Mouse (Mus musculus) MEL (cell line): ENCODE results near the gene Brsk1. TPM values are rescaled to one million over a fixed set of nuclear protein-coding genes. Genes with fewer than 3 reads are reported as not detected.

ENCODE experiments used
- DNase-seq: peaks from one replicate; pipeline ENCODE4 v3.0.0; 2011; ENCODE audit warnings: low read depth, low spot score
- H3K27ac ChIP-seq: 2 replicates; pipeline ENCODE4 v1.5.1; 2012; ENCODE audit warnings: low read depth, mild to moderate bottlenecking, control low read depth, low read length, moderate library complexity; ENCODE audit not compliant: control insufficient read depth
- H3K27me3 ChIP-seq, 2 experiments: fragments of 150-350 bp in 1 of 2; sonication (generic) in 1 of 2; 2 replicates each; pipeline ENCODE4 v1.6.1; 2012; ENCODE audit warnings: low read length in 2 of 2, mild to moderate bottlenecking in 2 of 2, improper control_type of control experiment in 1 of 2, moderate library complexity in 1 of 2; ENCODE audit not compliant: insufficient read depth in 2 of 2, control insufficient read depth in 1 of 2
- H3K36me3 ChIP-seq, 2 experiments: 2 replicates each; pipeline ENCODE4 v1.6.1; 2012 to 2014; ENCODE audit warnings: low read length in 2 of 2, improper control_type of control experiment in 1 of 2, inconsistent platforms in 1 of 2, mild to moderate bottlenecking in 1 of 2; ENCODE audit not compliant: insufficient read depth in 2 of 2, control insufficient read depth in 1 of 2
- H3K4me1 ChIP-seq, 2 experiments: fragments of 150-350 bp in 1 of 2; sonication (generic) in 1 of 2; 2 replicates each; pipeline ENCODE4 v1.6.1; 2012; ENCODE audit warnings: low read length in 2 of 2, improper control_type of control experiment in 1 of 2, mild to moderate bottlenecking in 1 of 2; ENCODE audit not compliant: insufficient read depth in 2 of 2, control insufficient read depth in 1 of 2
- H3K4me3 ChIP-seq, 2 experiments: fragments of 150-350 bp in 1 of 2; sonication (generic) in 1 of 2; 2 replicates each; pipeline ENCODE4 v1.5.1; 2012; ENCODE audit warnings: low read depth in 2 of 2, low read length in 2 of 2, mild to moderate bottlenecking in 2 of 2, moderate library complexity in 2 of 2, control low read depth in 1 of 2, improper control_type of control experiment in 1 of 2; ENCODE audit not compliant: control insufficient read depth in 1 of 2, insufficient read depth in 1 of 2
- H3K79me2 ChIP-seq: 2 replicates; pipeline ENCODE4 v1.6.1; 2012; ENCODE audit warnings: mild to moderate bottlenecking, low read length, moderate library complexity; ENCODE audit not compliant: control insufficient read depth, poor library complexity, insufficient read depth
- H3K9ac ChIP-seq: 2 replicates; pipeline ENCODE4 v1.6.1; 2012; ENCODE audit warnings: low read depth, mild to moderate bottlenecking, control low read depth, low read length, moderate library complexity; ENCODE audit not compliant: control insufficient read depth, poor library complexity, severe bottlenecking
- H3K9me3 ChIP-seq: fragments of 150-350 bp; sonication (generic); replicated peaks from 2 replicates; pipeline ENCODE4 v1.6.1; 2012; ENCODE audit warnings: mild to moderate bottlenecking, low read length, improper control_type of control experiment, moderate library complexity; ENCODE audit not compliant: insufficient read depth
- CHD1 ChIP-seq: IDR thresholded peaks from 2 replicates; pipeline ENCODE4 v1.6.1; 2012; ENCODE audit warnings: low read depth, mild to moderate bottlenecking, inconsistent platforms, low read length, improper control_type of control experiment
- E2F4 ChIP-seq: IDR thresholded peaks from 2 replicates; pipeline ENCODE4 v1.6.1; 2011; ENCODE audit warnings: low read depth, low read length, improper control_type of control experiment, borderline replicate concordance
- ETS1 ChIP-seq: IDR thresholded peaks from 2 replicates; pipeline ENCODE4 v1.6.1; 2012; ENCODE audit warnings: low read depth, mild to moderate bottlenecking, inconsistent platforms, low read length, improper control_type of control experiment, moderate library complexity
- MXI1 ChIP-seq: IDR thresholded peaks from 2 replicates; pipeline ENCODE4 v1.6.1; 2011; ENCODE audit warnings: mild to moderate bottlenecking, low read depth, low read length, improper control_type of control experiment
- MYC ChIP-seq: IDR thresholded peaks from 2 replicates; pipeline ENCODE4 v1.6.1; 2011; ENCODE audit warnings: low read depth, mild to moderate bottlenecking, low read length, improper control_type of control experiment, moderate library complexity
- NRF1 ChIP-seq: IDR thresholded peaks from 2 replicates; pipeline ENCODE4 v1.6.1; 2014; ENCODE audit warnings: low read depth, mild to moderate bottlenecking, inconsistent platforms, low read length, improper control_type of control experiment, moderate library complexity; ENCODE audit not compliant: poor library complexity, insufficient read depth, severe bottlenecking
- POLR2A ChIP-seq, 2 experiments: IDR thresholded peaks; 2 replicates each; pipeline ENCODE4 v1.6.1; 2011 to 2012; ENCODE audit warnings: low read length in 2 of 2, mild to moderate bottlenecking in 2 of 2, control low read depth in 1 of 2, improper control_type of control experiment in 1 of 2, low read depth in 1 of 2, moderate library complexity in 1 of 2; ENCODE audit not compliant: control insufficient read depth in 1 of 2, insufficient read depth in 1 of 2, poor library complexity in 1 of 2
- POLR2AphosphoS2 ChIP-seq: IDR thresholded peaks from 2 replicates; pipeline ENCODE4 v1.6.1; 2011; ENCODE audit warnings: low read length, improper control_type of control experiment
- POLR2AphosphoS5 ChIP-seq: IDR thresholded peaks from 2 replicates; pipeline ENCODE4 v1.6.1; 2012; ENCODE audit warnings: low read depth, borderline replicate concordance, mild to moderate bottlenecking, inconsistent platforms, low read length, moderate library complexity, mixed read lengths
- RCOR1 ChIP-seq: IDR thresholded peaks from 2 replicates; pipeline ENCODE4 v1.6.1; 2012; ENCODE audit warnings: low read depth, mild to moderate bottlenecking, inconsistent platforms, low read length, improper control_type of control experiment
- SMC3 ChIP-seq: IDR thresholded peaks from 2 replicates; pipeline ENCODE4 v1.6.1; 2011; ENCODE audit warnings: low read depth, low read length, improper control_type of control experiment
- TAL1 ChIP-seq: IDR thresholded peaks from 2 replicates; pipeline ENCODE4 v1.6.1; 2012; ENCODE audit warnings: mild to moderate bottlenecking, inconsistent platforms, low read length, moderate library complexity, mixed read lengths
- TCF12 ChIP-seq: IDR thresholded peaks from 2 replicates; pipeline ENCODE4 v1.6.1; 2014; ENCODE audit warnings: low read depth, mild to moderate bottlenecking, inconsistent platforms, low read length, improper control_type of control experiment, moderate library complexity
- USF2 ChIP-seq, 2 experiments: IDR thresholded peaks; 2 replicates each; pipeline ENCODE4 v1.6.1; 2011 to 2012; ENCODE audit warnings: improper control_type of control experiment in 2 of 2, low read length in 2 of 2, borderline replicate concordance in 1 of 2, inconsistent platforms in 1 of 2, low read depth in 1 of 2, mild to moderate bottlenecking in 1 of 2; ENCODE audit not compliant: insufficient read depth in 1 of 2
- ZC3H11A ChIP-seq: IDR thresholded peaks from 2 replicates; pipeline ENCODE4 v1.6.1; 2012; ENCODE audit warnings: low read depth, mild to moderate bottlenecking, inconsistent platforms, low read length, improper control_type of control experiment
- ZKSCAN1 ChIP-seq: IDR thresholded peaks from 2 replicates; pipeline ENCODE4 v1.6.1; 2012; ENCODE audit warnings: low read depth, mild to moderate bottlenecking, inconsistent platforms, low read length, improper control_type of control experiment, moderate library complexity
- polyA plus RNA-seq, 2 experiments: library from polyadenylated mRNA; stranded (reverse) in 1 of 2; unstranded in 1 of 2; fragments of >175 nt in 1 of 2; fragments of >200 nt in 1 of 2; gene quantifications; 2 replicates each; pipeline versions ENCODE4 v1.2.1 to v1.2.4; 2012; ENCODE audit warnings: low replicate concordance in 2 of 2, low read depth in 1 of 2; ENCODE audit not compliant: insufficient read length in 2 of 2, insufficient read depth in 1 of 2, missing spikeins in 1 of 2
- total RNA-seq: library from RNA; depleted of rRNA; stranded (reverse); fragments of 300-350 nt; gene quantifications from 2 replicates; pipeline ENCODE4 v1.2.3, GENCODE M21; 2012

The Brsk1 gene
- total and polyA plus RNA-seq, 3 experiments, result 0.06 TPM; not detected in 2

- H3K36me3 ChIP-seq, result peaks cover 23 to 26% of the 10 kb centered on the region in 2 experiments
- no peaks in the 10 kb centered on the region for H3K9me3 ChIP-seq
- no peak overlapping the region for H3K27ac ChIP-seq
- no peak overlapping the region for H3K4me3 ChIP-seq
- TF ChIP-seq POLR2A (IDR thresholded peaks at IDR 0.05; ENCODE audit: control insufficient read depth in 1 of 2, insufficient read depth in 1 of 2, low read depth in 1 of 2, low read length in 2 of 2, poor library complexity in 1 of 2) (no peak), NRF1 (no peak), TAL1 (no peak), POLR2AphosphoS2 (no peak), CHD1 (no peak), SMC3 (no peak), RCOR1 (no peak), ETS1 (no peak)
- TF ChIP-seq, all 39 proteins: peak for 0
- peaks cover 12 to 22% of the 10 kb centered on the region in 2 experiments for H3K4me1 ChIP-seq
- no peaks in the 10 kb centered on the region for H3K27me3 ChIP-seq
- DNase-seq, result no peak
- peaks cover 40% of the 10 kb centered on the region for H3K79me2 ChIP-seq
- H3K9ac ChIP-seq, result no peak overlapping the region
Observed at GRCm38 (mm10) chr7:4647992-4648391, 42.4 kb upstream of the Brsk1 start.

- H3K4me1 ChIP-seq, result peaks cover 36 to 42% of the 10 kb centered on the region in 2 experiments
- no peak overlapping the region for H3K9ac ChIP-seq
- no peaks in the 10 kb centered on the region for H3K27me3 ChIP-seq
- DNase-seq, result no peak
- H3K9me3 ChIP-seq, result no peaks in the 10 kb centered on the region
- H3K79me2 ChIP-seq, result peaks cover 68% of the 10 kb centered on the region
- no peak for TF ChIP-seq TCF12
- TF ChIP-seq MYC, result no peak
- TF ChIP-seq E2F4, result no peak
- TF ChIP-seq USF2 (IDR thresholded peaks at IDR 0.05; ENCODE audit: borderline replicate concordance in 1 of 2, insufficient read depth in 1 of 2, low read depth in 1 of 2, low read length in 2 of 2), result no peak
- no peak for TF ChIP-seq MXI1
- TF ChIP-seq ZC3H11A, result no peak
- TF ChIP-seq NRF1, result no peak
- no peak for TF ChIP-seq POLR2AphosphoS5
- TF ChIP-seq ZKSCAN1, result no peak
- H3K36me3 ChIP-seq, result peaks cover 12 to 52% of the 10 kb centered on the region in 2 experiments
- H3K27ac ChIP-seq, result no peak overlapping the region
- no peak overlapping the region for H3K4me3 ChIP-seq
Observed at GRCm38 (mm10) chr7:4651581-4651980, 38.8 kb upstream of the Brsk1 start.
